In the genomic region with DNA sequence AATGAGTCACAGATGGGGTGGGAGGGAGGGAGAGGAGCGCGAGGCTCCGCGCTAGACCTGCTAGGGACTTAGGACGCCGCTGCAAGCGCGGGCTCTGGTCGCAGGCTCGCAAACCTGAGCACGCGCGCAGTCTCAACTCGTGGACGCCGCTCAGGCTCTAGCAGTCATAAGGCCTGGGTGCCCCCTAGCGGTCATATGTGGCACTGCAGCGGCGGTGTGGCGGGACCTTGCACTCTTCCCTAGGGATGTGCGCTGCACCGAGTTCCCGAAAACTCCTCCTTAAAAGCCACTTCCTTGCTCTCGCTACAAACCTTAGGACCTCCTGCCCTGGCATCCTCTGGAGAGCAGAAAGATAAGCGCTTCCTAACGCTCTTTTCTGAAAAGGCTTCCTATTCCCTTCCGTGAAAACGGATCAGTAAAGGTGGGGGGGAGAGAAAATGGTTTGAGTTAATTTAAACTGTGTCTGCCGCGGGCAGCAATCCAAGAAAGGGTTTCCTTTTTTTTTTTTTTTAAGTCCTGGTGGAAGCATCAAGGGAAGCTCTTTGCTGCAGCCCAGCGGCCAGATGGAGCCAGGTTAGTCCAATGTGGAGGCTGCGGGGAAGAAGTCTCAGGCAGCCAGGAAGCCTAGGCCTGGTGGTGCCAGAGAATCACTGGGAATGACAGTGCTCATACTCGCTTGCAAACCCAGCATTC, we compare ENCODE assay signal across 8 mouse cellular contexts. TPM values are rescaled to one million over a fixed set of nuclear protein-coding genes. Genes with fewer than 3 reads are reported as not detected.
DNase-seq lines count a peak whose midpoint lies in the region; ATAC-seq and TF ChIP-seq lines count a peak whose summit lies in the region.

No protein-coding gene starts in this region.

- under 1% methylated on average over 33 of the region's 33 CpGs for WGBS in forebrain, embryonic 14.5 days
- WGBS in liver, postnatal 0 days (ENCODE audit: insufficient replicate concordance), result 2% methylated on average over 32 of the region's 33 CpGs
- under 1% methylated on average over 29 of the region's 33 CpGs for WGBS in neural tube, embryonic 14.5 days

- H3K9ac ChIP-seq in forebrain, embryonic 14.5 days (ENCODE audit: low read length), result peak overlapping the region; percentile 53
- H3K9ac ChIP-seq in liver, postnatal 0 days (replicated peaks), result no peak overlapping the region
- peak overlapping the region; percentile 37 for H3K9ac ChIP-seq in neural tube, embryonic 14.5 days (replicated peaks; ENCODE audit: low read depth, low read length)

- H3K27ac ChIP-seq in forebrain, embryonic 14.5 days (ENCODE audit: low read depth, low read length), result peak overlapping the region; percentile 60; the same call in 1 of the 2 replicates
- no peak overlapping the region for H3K27ac ChIP-seq in liver, postnatal 0 days (ENCODE audit: low read depth)
- H3K27ac ChIP-seq in neural tube, embryonic 14.5 days (ENCODE audit: low read depth, low read length), result 0 out of 2 replicates have a peak overlapping the region, but pooled peaks have one; percentile 39
- H3K27ac ChIP-seq in testis, adult 2 months (ENCODE audit: control insufficient read depth, insufficient read depth, low read depth, low read length), result no peak overlapping the region

- no peaks in the 10 kb centered on the region for H3K27me3 ChIP-seq in forebrain, embryonic 14.5 days (replicated peaks; ENCODE audit: control insufficient read depth, insufficient read depth, low read length)
- H3K27me3 ChIP-seq in liver, postnatal 0 days (ENCODE audit: insufficient read depth, low read length), result peaks cover 10% of the 10 kb centered on the region
- no peaks in the 10 kb centered on the region for H3K27me3 ChIP-seq in neural tube, embryonic 14.5 days (ENCODE audit: control insufficient read depth, insufficient read depth, low read length)
- no peaks in the 10 kb centered on the region for H3K27me3 ChIP-seq in testis, adult 2 months (ENCODE audit: control insufficient read depth, insufficient read depth, low read length)

- no peak for TF ChIP-seq POLR2A in testis, adult 2 months (IDR thresholded peaks at IDR 0.05; ENCODE audit: control insufficient read depth, low read depth, low read length)

- TF ChIP-seq EP300 in liver, postnatal 0 days (IDR thresholded peaks at IDR 0.05; ENCODE audit: low read depth), result no peak

- no peaks in the 10 kb centered on the region for H3K9me3 ChIP-seq in forebrain, embryonic 14.5 days (replicated peaks; ENCODE audit: control insufficient read depth, low read length)
- H3K9me3 ChIP-seq in liver, postnatal 0 days (ENCODE audit: low read length), result no peaks in the 10 kb centered on the region
- H3K9me3 ChIP-seq in neural tube, embryonic 14.5 days (ENCODE audit: control insufficient read depth, low read length), result no peaks in the 10 kb centered on the region

- peaks cover 2% of the 10 kb centered on the region; the same call in 1 of the 2 replicates for H3K4me1 ChIP-seq in forebrain, embryonic 14.5 days (ENCODE audit: control insufficient read depth, insufficient read depth, low read length)
- peaks cover 2% of the 10 kb centered on the region; the same call in 1 of the 2 replicates for H3K4me1 ChIP-seq in liver, postnatal 0 days (ENCODE audit: insufficient read depth)
- 0 out of 2 replicates have a peak, but pooled peaks cover 7% of the 10 kb centered on the region for H3K4me1 ChIP-seq in neural tube, embryonic 14.5 days (ENCODE audit: control insufficient read depth, insufficient read depth, low read length)
- H3K4me1 ChIP-seq in testis, adult 2 months (ENCODE audit: control insufficient read depth, insufficient read depth, low read length), result peaks cover 8% of the 10 kb centered on the region

- ATAC-seq in cerebellum, adult (ENCODE audit: insufficient number of reproducible peaks, low FRiP score, low TSS enrichment), result peak; percentile 79
- peak; percentile 94 for ATAC-seq in forebrain, embryonic 14.5 days
- peak; percentile 78 for ATAC-seq in liver, postnatal 0 days
- peak; percentile 94 for ATAC-seq in neural tube, embryonic 14.5 days (ENCODE audit: low read depth)

- TF ChIP-seq CTCF in liver, postnatal 0 days (IDR thresholded peaks at IDR 0.05; ENCODE audit: low read depth), result peak; percentile 97
- peak; percentile 99 for TF ChIP-seq CTCF in testis, adult 2 months (IDR thresholded peaks at IDR 0.05; ENCODE audit: control insufficient read depth, insufficient read depth, insufficient replicate concordance, low read depth, low read length)

- no peaks in the 10 kb centered on the region for H3K36me3 ChIP-seq in forebrain, embryonic 14.5 days (ENCODE audit: control insufficient read depth, insufficient read depth, low read length)
- H3K36me3 ChIP-seq in liver, postnatal 0 days (replicated peaks; ENCODE audit: insufficient read depth, low read length), result no peaks in the 10 kb centered on the region
- no peaks in the 10 kb centered on the region for H3K36me3 ChIP-seq in neural tube, embryonic 14.5 days (ENCODE audit: control insufficient read depth, insufficient read depth, low read length)
- H3K36me3 ChIP-seq in testis, adult 2 months (ENCODE audit: control insufficient read depth, insufficient read depth, low read length), result no peaks in the 10 kb centered on the region

- H3K4me2 ChIP-seq in forebrain, embryonic 14.5 days (ENCODE audit: low read length), result peak overlapping the region; percentile 52
- H3K4me2 ChIP-seq in liver, postnatal 0 days (ENCODE audit: low read depth, low read length), result peak overlapping the region; percentile 76
- peak overlapping the region; percentile 79 for H3K4me2 ChIP-seq in neural tube, embryonic 14.5 days (ENCODE audit: low read depth, low read length)

- intact Hi-C loops in heart, postnatal 14 days (cut with DNase I), result loop anchor here (1.0 to 10.0 kb wide), 3 partner anchors 1009 to 1871 kb away; no protein-coding TSS in a partner anchor

- H3K4me3 ChIP-seq in forebrain, embryonic 14.5 days (ENCODE audit: low read depth, low read length), result peak overlapping the region; percentile 25
- peak overlapping the region; percentile 33 for H3K4me3 ChIP-seq in liver, postnatal 0 days (ENCODE audit: low read depth, low read length)
- H3K4me3 ChIP-seq in neural tube, embryonic 14.5 days (ENCODE audit: low read depth, low read length), result peak overlapping the region; percentile 35
- H3K4me3 ChIP-seq in testis, adult 2 months (ENCODE audit: control insufficient read depth, low read depth, low read length), result peak overlapping the region; percentile 50

- peak; percentile 97 for DNase-seq in ES-CJ7 (ENCODE audit: low read depth, low spot score)
- peak; percentile 97 for DNase-seq in forebrain, embryonic 14.5 days (ENCODE audit: low spot score)
- DNase-seq in heart, postnatal 14 days, result peak; percentile 95 to 98
- DNase-seq in layer of hippocampus, adult 11-12 months (ENCODE audit: low spot score), result peak; percentile 97
- DNase-seq in liver, postnatal 0 days, result peak; percentile 90

RNA-seq across cellular contexts. Expression of a gene that starts 50.7 kb away (rescaled TPM):
- polyA plus RNA-seq in forebrain, embryonic 14.5 days (2014; fragmentation: Nextera tagmentation; extraction: Ambion mirVana), result 5.2 TPM in 2 replicates
- total RNA-seq in heart, postnatal 14 days (2021), result 1 to 10 TPM; 3.1 to 4.1 TPM
- 2.1 and 2.8 TPM in 2 replicates for polyA plus RNA-seq in liver, postnatal 0 days (2015; fragmentation: Nextera tagmentation; extraction: Ambion mirVana)
- 4.9 TPM in 2 replicates for polyA plus RNA-seq in neural tube, embryonic 14.5 days (2014; fragmentation: Nextera tagmentation; extraction: Ambion mirVana)
- 3.1 TPM in 2 replicates for polyA plus RNA-seq in testis, adult 2 months (2012; rRNA removed)

Comparison
In these comparisons a context has a peak if more than half of its experiments do, and no peak if none do; other contexts are left out.
1. H3K27ac ChIP-seq: peak in forebrain, embryonic 14.5 days (single experiment) and neural tube, embryonic 14.5 days (single experiment); none in liver, postnatal 0 days (single experiment) and testis, adult 2 months (single experiment).
2. Peak in every context shown above with its lines, with median percentiles within 50 percentile points of each other: DNase-seq, ATAC-seq, H3K4me2 ChIP-seq and H3K4me3 ChIP-seq.